Mouse (Mus musculus): Measurements from ENCODE around the gene H2afy.

GRCm38 (mm10) chr13:56129014-56129413 is 7.1 kb downstream of the H2afy start:
- no peak for TF ChIP-seq GATA1 (IDR thresholded peaks at IDR 0.05; ENCODE audit: low read length)
- TF ChIP-seq TAL1 (IDR thresholded peaks at IDR 0.05; ENCODE audit: low read length) = no peak

Data from erythroblast, embryonic 14.5 days (primary cell).